Mouse (Mus musculus) embryonic fibroblast, embryonic 13.5 days (primary cell): ENCODE data around the gene Wnt10a. TPM values are rescaled to one million over a fixed set of nuclear protein-coding genes. Genes with fewer than 3 reads are reported as not detected.

Source experiments
- H3K27ac ChIP-seq: 2 replicates; pipeline ENCODE4 v1.5.1; 2012; ENCODE audit warnings: low read length, control low read depth, inconsistent platforms; ENCODE audit not compliant: insufficient read depth
- H3K4me1 ChIP-seq: 2 replicates; pipeline ENCODE4 v1.6.1; 2011; ENCODE audit warnings: low read length; ENCODE audit not compliant: control insufficient read depth, insufficient read depth
- H3K4me3 ChIP-seq: 2 replicates; pipeline ENCODE4 v1.5.1; 2011; ENCODE audit warnings: mild to moderate bottlenecking, control low read depth, low read length; ENCODE audit not compliant: insufficient read depth
- CTCF ChIP-seq: IDR thresholded peaks from 2 replicates; pipeline ENCODE4 v1.5.1; 2011; ENCODE audit warnings: mild to moderate bottlenecking, control low read depth, low read length, moderate library complexity, borderline replicate concordance; ENCODE audit not compliant: insufficient read depth
- POLR2A ChIP-seq: IDR thresholded peaks from 2 replicates; pipeline ENCODE4 v1.6.1; 2011; ENCODE audit warnings: low read depth, mild to moderate bottlenecking, control low read depth, low read length, moderate library complexity
- polyA plus RNA-seq: library from polyadenylated mRNA; stranded (reverse); fragments of >200 nt; gene quantifications from 2 replicates; pipeline ENCODE4 v1.2.4, GENCODE M21; 2011; ENCODE audit warnings: low read depth; ENCODE audit not compliant: missing spikeins, insufficient read length

Gene Wnt10a
- polyA plus RNA-seq, 1 experiment: 1.8 TPM

- no peak overlapping the region for H3K4me3 ChIP-seq
- H3K27ac ChIP-seq: no peak overlapping the region
- no peak for TF ChIP-seq CTCF
- no peak for TF ChIP-seq POLR2A
- H3K4me1 ChIP-seq: no peaks in the 10 kb centered on the region
These were observed 41.9 kb downstream of the Wnt10a start for GRCm38 (mm10) chr1:74833255-74833654.

- Histone ChIP-seq H3K27ac (no peak overlapping the region), H3K4me3 (no peak overlapping the region), H3K4me1 (no peaks in the 10 kb centered on the region)
- TF ChIP-seq POLR2A (no peak), CTCF (no peak)
These were observed 51.8 kb downstream of the Wnt10a start for GRCm38 (mm10) chr1:74843090-74843489.

GRCm38 (mm10) chr1:74846341-74846740 lies 55.0 kb downstream of the Wnt10a start:
- TF ChIP-seq CTCF (no peak), POLR2A (no peak)
- no peaks in the 10 kb centered on the region for H3K4me1 ChIP-seq
- no peak overlapping the region for H3K27ac ChIP-seq
- H3K4me3 ChIP-seq: no peak overlapping the region

GRCm38 (mm10) chr1:74848946-74849345 lies 57.6 kb downstream of the Wnt10a start:
- TF ChIP-seq POLR2A: no peak
- Histone ChIP-seq H3K27ac (no peak overlapping the region), H3K4me1 (0 out of 2 replicates have a peak, but pooled peaks cover 4% of the 10 kb centered on the region), H3K4me3 (no peak overlapping the region)

GRCm38 (mm10) chr1:74850251-74850650 lies 58.9 kb downstream of the Wnt10a start:
- H3K4me3 ChIP-seq: no peak overlapping the region
- H3K27ac ChIP-seq: no peak overlapping the region
- TF ChIP-seq POLR2A: no peak
- no peak for TF ChIP-seq CTCF
- 0 out of 2 replicates have a peak, but pooled peaks cover 4% of the 10 kb centered on the region for H3K4me1 ChIP-seq

GRCm38 (mm10) chr1:74851001-74851775 lies 59.9 kb downstream of the Wnt10a start:
- Histone ChIP-seq H3K27ac (no peak overlapping the region), H3K4me1 (0 out of 2 replicates have a peak, but pooled peaks cover 4% of the 10 kb centered on the region), H3K4me3 (no peak overlapping the region)
- TF ChIP-seq CTCF (no peak), POLR2A (no peak)

Other genes with a start within 250 kb of the Wnt10a start
- gene Plcd4, start 248.6 kb upstream of the Wnt10a start, polyA plus RNA-seq: 0.30 and 1.8 TPM in 2 replicates
- gene Usp37, start 247.2 kb upstream of the Wnt10a start, polyA plus RNA-seq: 15.8 and 21.0 TPM in 2 replicates
- 12.6 and 15.1 TPM in 2 replicates for gene Zfp142, start 203.3 kb upstream of the Wnt10a start, polyA plus RNA-seq
- 14.5 and 16.8 TPM in 2 replicates for gene Bcs1l, start 203.2 kb upstream of the Wnt10a start, polyA plus RNA-seq
- gene Rnf25, start 190.1 kb upstream of the Wnt10a start, polyA plus RNA-seq: 50.6 and 56.1 TPM in 2 replicates
- gene Stk36, start 190.1 kb upstream of the Wnt10a start, polyA plus RNA-seq: 4.4 and 7.0 TPM in 2 replicates
- 29.4 and 42.5 TPM in 2 replicates for gene Ttll4, start 129.8 kb upstream of the Wnt10a start, polyA plus RNA-seq
- 0.51 and 2.1 TPM in 2 replicates for gene Cyp27a1, start 77.9 kb upstream of the Wnt10a start, polyA plus RNA-seq
- gene Prkag3, start 42.3 kb upstream of the Wnt10a start, polyA plus RNA-seq: 0.26 and 0.32 TPM in 2 replicates
- gene Wnt6, start 19.6 kb upstream of the Wnt10a start, polyA plus RNA-seq: not detected in 2 replicates
- gene Cdk5r2, start 63.4 kb downstream of the Wnt10a start, polyA plus RNA-seq: not detected in 2 replicates
- gene Fev, start 93.9 kb downstream of the Wnt10a start, polyA plus RNA-seq: not detected in 2 replicates
- gene Cryba2, start 101.6 kb downstream of the Wnt10a start, polyA plus RNA-seq: not detected in 2 replicates
- not detected in 2 replicates for gene Cfap65, start 144.1 kb downstream of the Wnt10a start, polyA plus RNA-seq
- gene Ihh, start 160.2 kb downstream of the Wnt10a start, polyA plus RNA-seq: not detected in 2 replicates